Mouse (Mus musculus): ENCODE results near the gene Sertad1. TPM values are rescaled to one million over a fixed set of nuclear protein-coding genes. Genes with fewer than 3 reads are reported as not detected.
A peak's percentile ranks its signal among the peaks of the same experiment; 100 is the strongest.

Gene Sertad1
- total and polyA plus RNA-seq, 2 experiments from 2014 or later, result 31.0 to 70.5 TPM

- H3K4me1 ChIP-seq (ENCODE audit: control insufficient read depth, insufficient read depth), result peaks cover 9% of the 10 kb centered on the region; the same call in 1 of the 2 replicates
- ATAC-seq (ENCODE audit: insufficient read depth, low read depth) (no peak), DNase-seq (ENCODE audit: low spot score) (no peak)
- H3K4me3 ChIP-seq (ENCODE audit: low read depth, low read length), result peak overlapping the region; percentile 38
- H3K36me3 ChIP-seq (replicated peaks; ENCODE audit: control insufficient read depth, insufficient read depth, low read length), result peaks cover 22% of the 10 kb centered on the region
- H3K9ac ChIP-seq (replicated peaks; ENCODE audit: low read depth, low read length), result peak overlapping the region; percentile 27
- no peaks in the 10 kb centered on the region for H3K9me3 ChIP-seq (replicated peaks; ENCODE audit: control insufficient read depth, low read length)
- peak overlapping the region; percentile 76 for H3K27ac ChIP-seq (ENCODE audit: low read depth)
- 16% methylated on average over 11 of the region's 11 CpGs for WGBS
- TF ChIP-seq EP300 (IDR thresholded peaks at IDR 0.05; ENCODE audit: low read depth), result no peak
- no peak for TF ChIP-seq CTCF (IDR thresholded peaks at IDR 0.05; ENCODE audit: low read depth)
- H3K4me2 ChIP-seq (ENCODE audit: low read depth, low read length), result peak overlapping the region; percentile 65
- no peaks in the 10 kb centered on the region for H3K27me3 ChIP-seq (ENCODE audit: control insufficient read depth, insufficient read depth, low read length)
Measured at GRCm38 (mm10) chr7:27480927-27481626, 5.6 kb upstream of the Sertad1 start.

GRCm38 (mm10) chr7:27481627-27481969 is 5.1 kb upstream of the Sertad1 start:
- WGBS, result 0% methylated on average over 7 of the region's 12 CpGs
- H3K27ac ChIP-seq (ENCODE audit: low read depth), result peak overlapping the region; percentile 76
- H3K9me3 ChIP-seq (replicated peaks; ENCODE audit: control insufficient read depth, low read length), result no peaks in the 10 kb centered on the region
- peaks cover 8% of the 10 kb centered on the region; the same call in 1 of the 2 replicates for H3K4me1 ChIP-seq (ENCODE audit: control insufficient read depth, insufficient read depth)
- ATAC-seq (ENCODE audit: insufficient read depth, low read depth) (peak; percentile 96), DNase-seq (ENCODE audit: low spot score) (peak; percentile 91)
- TF ChIP-seq EP300 (IDR thresholded peaks at IDR 0.05; ENCODE audit: low read depth) (0 out of 2 replicates have a peak, but pooled peaks have one; percentile 60), CTCF (IDR thresholded peaks at IDR 0.05; ENCODE audit: low read depth) (no peak)
- peaks cover 17% of the 10 kb centered on the region for H3K36me3 ChIP-seq (replicated peaks; ENCODE audit: control insufficient read depth, insufficient read depth, low read length)
- H3K27me3 ChIP-seq (ENCODE audit: control insufficient read depth, insufficient read depth, low read length), result no peaks in the 10 kb centered on the region
- H3K4me3 ChIP-seq (ENCODE audit: low read depth, low read length), result peak overlapping the region; percentile 38
- H3K9ac ChIP-seq (replicated peaks; ENCODE audit: low read depth, low read length), result peak overlapping the region; percentile 27
- peak overlapping the region; percentile 65 for H3K4me2 ChIP-seq (ENCODE audit: low read depth, low read length)

GRCm38 (mm10) chr7:27483860-27484259 is 2.9 kb upstream of the Sertad1 start:
- no peak for ATAC-seq (ENCODE audit: insufficient read depth, low read depth)
- WGBS, result 85% methylated on average over 4 of the region's 4 CpGs
- DNase-seq (ENCODE audit: low spot score), result no peak
- H3K4me1 ChIP-seq (ENCODE audit: control insufficient read depth, insufficient read depth), result peaks cover 10% of the 10 kb centered on the region
- no peak for TF ChIP-seq CTCF (IDR thresholded peaks at IDR 0.05; ENCODE audit: low read depth)
- TF ChIP-seq EP300 (IDR thresholded peaks at IDR 0.05; ENCODE audit: low read depth), result no peak
- H3K9me3 ChIP-seq (replicated peaks; ENCODE audit: control insufficient read depth, low read length), result no peaks in the 10 kb centered on the region
- no peak overlapping the region for H3K9ac ChIP-seq (replicated peaks; ENCODE audit: low read depth, low read length)
- H3K36me3 ChIP-seq (replicated peaks; ENCODE audit: control insufficient read depth, insufficient read depth, low read length), result 0 out of 2 replicates have a peak, but pooled peaks cover 3% of the 10 kb centered on the region
- H3K4me2 ChIP-seq (ENCODE audit: low read depth, low read length), result no peak overlapping the region
- H3K27ac ChIP-seq (ENCODE audit: low read depth), result no peak overlapping the region
- no peak overlapping the region for H3K4me3 ChIP-seq (ENCODE audit: low read depth, low read length)
- no peaks in the 10 kb centered on the region for H3K27me3 ChIP-seq (ENCODE audit: control insufficient read depth, insufficient read depth, low read length)

GRCm38 (mm10) chr7:27486102-27486769 is 474 bp upstream of the Sertad1 start:
- peak overlapping the region; percentile 80 for H3K4me3 ChIP-seq (ENCODE audit: low read depth, low read length)
- peak overlapping the region; percentile 99 for H3K27ac ChIP-seq (ENCODE audit: low read depth)
- peaks cover 11% of the 10 kb centered on the region; the same call in 1 of the 2 replicates for H3K36me3 ChIP-seq (replicated peaks; ENCODE audit: control insufficient read depth, insufficient read depth, low read length)
- 2% methylated on average over 13 of the region's 13 CpGs for WGBS
- ATAC-seq (ENCODE audit: insufficient read depth, low read depth) (no peak), DNase-seq (ENCODE audit: low spot score) (no peak)
- TF ChIP-seq CTCF (IDR thresholded peaks at IDR 0.05; ENCODE audit: low read depth) (no peak), EP300 (IDR thresholded peaks at IDR 0.05; ENCODE audit: low read depth) (peak; percentile 56; the same call in 1 of the 2 replicates)
- peak overlapping the region; percentile 70 for H3K4me2 ChIP-seq (ENCODE audit: low read depth, low read length)
- no peaks in the 10 kb centered on the region for H3K9me3 ChIP-seq (replicated peaks; ENCODE audit: control insufficient read depth, low read length)
- H3K9ac ChIP-seq (replicated peaks; ENCODE audit: low read depth, low read length), result peak overlapping the region; percentile 46
- no peaks in the 10 kb centered on the region for H3K27me3 ChIP-seq (ENCODE audit: control insufficient read depth, insufficient read depth, low read length)
- H3K4me1 ChIP-seq (ENCODE audit: control insufficient read depth, insufficient read depth), result peaks cover 10% of the 10 kb centered on the region

- under 1% methylated on average over 13 of the region's 13 CpGs for WGBS
- Histone ChIP-seq H3K9ac (replicated peaks; ENCODE audit: low read depth, low read length) (peak overlapping the region; percentile 90), H3K4me3 (ENCODE audit: low read depth, low read length) (peak overlapping the region; percentile 80), H3K36me3 (replicated peaks; ENCODE audit: control insufficient read depth, insufficient read depth, low read length) (peaks cover 11% of the 10 kb centered on the region; the same call in 1 of the 2 replicates), H3K4me1 (ENCODE audit: control insufficient read depth, insufficient read depth) (peaks cover 15% of the 10 kb centered on the region), H3K27me3 (ENCODE audit: control insufficient read depth, insufficient read depth, low read length) (no peaks in the 10 kb centered on the region), H3K4me2 (ENCODE audit: low read depth, low read length) (peak overlapping the region; percentile 70), H3K9me3 (replicated peaks; ENCODE audit: control insufficient read depth, low read length) (no peaks in the 10 kb centered on the region), H3K27ac (ENCODE audit: low read depth) (peak overlapping the region; percentile 99)
- TF ChIP-seq EP300 (IDR thresholded peaks at IDR 0.05; ENCODE audit: low read depth) (no peak), CTCF (IDR thresholded peaks at IDR 0.05; ENCODE audit: low read depth) (no peak)
- peak; percentile 72 for DNase-seq (ENCODE audit: low spot score)
- no peak for ATAC-seq (ENCODE audit: insufficient read depth, low read depth)
Measured at GRCm38 (mm10) chr7:27487740-27488268, 1.1 kb downstream of the Sertad1 start.

Measured in heart, postnatal 0 days (tissue).